Mouse (Mus musculus): ENCODE measurements around the gene Cab39l.
"Not testable (repeated sequence)": the region's sequence is repeated elsewhere in the genome, so short reads cannot be mapped to it uniquely, and the experiment has no call there.

The Cab39l gene

DNA sequence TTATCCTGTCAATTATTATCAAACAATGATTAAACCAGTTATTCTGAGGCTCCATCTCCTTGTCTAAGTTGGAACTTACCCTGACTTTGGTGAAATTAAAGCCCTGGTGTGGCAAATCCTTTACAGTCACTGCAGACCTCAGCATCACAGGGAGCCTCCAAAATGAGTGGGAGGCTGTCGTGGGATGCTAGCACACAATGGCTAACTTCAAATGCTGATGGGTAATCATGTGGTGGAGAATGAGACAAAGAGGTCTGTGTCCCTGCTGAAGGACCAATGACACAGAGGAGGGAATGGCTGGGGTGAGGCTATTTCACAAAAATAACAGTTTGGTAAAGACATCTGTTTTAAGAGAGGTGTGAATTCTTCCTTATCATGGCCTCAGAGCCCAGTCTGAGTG, 117.1 kb downstream of the Cab39l start:
- DNase-seq (ENCODE audit: low read depth, low spot score): no peak

DNA sequence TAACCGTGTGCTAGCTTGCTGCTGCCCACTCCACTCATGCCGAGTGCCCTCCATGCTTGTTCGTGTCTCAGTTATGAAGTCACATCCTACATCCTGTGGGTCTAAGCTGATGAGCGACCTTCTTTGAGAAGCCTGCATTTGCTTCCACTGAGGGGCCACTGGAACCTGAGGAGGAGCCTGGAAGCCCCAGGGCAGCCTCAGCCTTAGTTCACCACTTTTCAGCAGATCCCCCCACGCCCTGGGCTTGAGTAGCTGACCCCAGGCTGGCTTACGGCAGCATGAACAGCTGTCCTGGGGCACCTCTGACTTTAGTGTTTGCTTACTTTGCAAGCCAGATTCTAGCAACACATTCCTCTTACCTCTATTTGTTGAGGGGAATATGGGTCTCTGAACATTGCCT, 126.0 kb downstream of the Cab39l start:
- DNase-seq (ENCODE audit: low read depth, low spot score): no peak

- no peak for DNase-seq (ENCODE audit: low read depth, low spot score)
Measured at GRCm38 (mm10) chr14:59576385-59576784, 135.6 kb downstream of the Cab39l start.

GRCm38 (mm10) chr14:59590614-59591013, 149.8 kb downstream of the Cab39l start:
- no peak for DNase-seq (ENCODE audit: low read depth, low spot score)

- no peak for DNase-seq (ENCODE audit: low read depth, low spot score)
Measured at GRCm38 (mm10) chr14:59591901-59592300, 151.1 kb downstream of the Cab39l start.

DNA sequence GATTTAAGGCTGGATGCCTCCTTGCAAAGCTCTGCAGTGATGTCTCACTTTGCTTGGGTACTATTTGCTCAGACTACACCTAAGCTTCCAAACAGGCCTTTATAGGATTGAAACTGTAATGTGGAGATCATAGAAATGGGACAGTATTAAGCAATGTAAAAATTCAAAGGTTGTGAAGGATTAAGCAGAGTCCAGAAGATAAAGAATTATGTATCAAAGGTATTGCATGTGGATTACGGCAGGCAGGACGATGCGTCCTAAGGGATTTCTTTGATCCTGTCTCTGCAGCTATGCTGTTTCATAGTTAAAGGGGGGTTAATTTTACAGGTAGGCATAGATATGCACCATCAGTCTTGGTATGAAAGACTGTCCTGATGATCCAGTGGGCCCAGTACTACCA, 151.8 kb downstream of the Cab39l start:
- DNase-seq (ENCODE audit: low read depth, low spot score): no peak

- DNase-seq (ENCODE audit: low read depth, low spot score): no peak
Measured at GRCm38 (mm10) chr14:59594988-59595387, 154.2 kb downstream of the Cab39l start.

DNA sequence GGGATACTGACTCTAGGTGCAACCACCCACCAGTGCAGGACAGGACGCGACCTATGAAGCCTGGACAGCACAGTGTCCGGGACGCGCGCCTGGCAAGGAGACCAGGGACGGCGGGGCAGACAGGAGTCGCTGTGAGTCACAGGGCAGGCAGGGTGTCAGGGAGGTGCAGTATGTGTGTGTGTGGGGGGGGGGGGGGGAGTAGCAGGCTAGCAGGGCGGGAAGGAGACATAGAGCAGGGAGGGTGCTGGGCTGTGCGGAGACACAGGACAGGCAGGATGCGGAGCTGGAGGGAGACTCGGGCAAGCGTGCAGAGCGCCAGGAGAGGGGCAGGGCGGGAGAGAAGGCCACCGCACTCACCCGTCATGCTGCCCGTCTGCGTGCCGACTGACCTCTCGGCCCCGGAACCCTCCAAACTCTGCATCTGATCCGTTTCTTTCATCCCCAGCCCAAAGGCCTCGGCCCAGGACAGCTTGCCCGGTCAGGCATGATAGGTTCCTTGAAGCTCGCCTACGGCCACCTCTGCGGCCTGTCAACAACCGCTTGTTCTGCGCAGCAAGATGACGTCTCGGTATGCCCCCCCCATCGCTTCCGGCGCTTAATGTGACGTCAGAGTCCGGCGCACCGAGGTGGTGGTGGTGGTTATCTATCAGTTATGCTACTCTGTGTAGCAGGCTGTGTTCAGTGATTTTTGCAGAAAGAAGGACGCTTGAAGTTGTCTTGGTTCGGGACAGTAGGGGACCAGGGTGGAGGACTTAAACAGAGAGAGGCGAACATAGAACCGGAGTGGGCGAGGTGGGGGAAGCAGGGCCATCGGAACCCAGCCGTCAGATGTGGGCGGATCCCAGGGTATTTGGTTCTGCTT, 156.9 kb downstream of the Cab39l start, which contains the start of gene Cdadc1:
Gene Cdadc1, minus strand, starts transcription at position 562 of the 862 bp plus-strand sequence.
- DNase-seq (ENCODE audit: low read depth, low spot score): peak; percentile 86

- no peak for DNase-seq (ENCODE audit: low read depth, low spot score)
Measured at GRCm38 (mm10) chr14:59598260-59598627, 157.5 kb downstream of the Cab39l start.

GRCm38 (mm10) chr14:59604002-59604645, 163.4 kb downstream of the Cab39l start:
- DNase-seq (ENCODE audit: low read depth, low spot score): no peak

- DNase-seq (ENCODE audit: low read depth, low spot score): peak; percentile 57
Measured at GRCm38 (mm10) chr14:59605671-59606353, 165.0 kb downstream of the Cab39l start.

GRCm38 (mm10) chr14:59607021-59607420, 166.2 kb downstream of the Cab39l start:
- DNase-seq (ENCODE audit: low read depth, low spot score): no peak

DNA sequence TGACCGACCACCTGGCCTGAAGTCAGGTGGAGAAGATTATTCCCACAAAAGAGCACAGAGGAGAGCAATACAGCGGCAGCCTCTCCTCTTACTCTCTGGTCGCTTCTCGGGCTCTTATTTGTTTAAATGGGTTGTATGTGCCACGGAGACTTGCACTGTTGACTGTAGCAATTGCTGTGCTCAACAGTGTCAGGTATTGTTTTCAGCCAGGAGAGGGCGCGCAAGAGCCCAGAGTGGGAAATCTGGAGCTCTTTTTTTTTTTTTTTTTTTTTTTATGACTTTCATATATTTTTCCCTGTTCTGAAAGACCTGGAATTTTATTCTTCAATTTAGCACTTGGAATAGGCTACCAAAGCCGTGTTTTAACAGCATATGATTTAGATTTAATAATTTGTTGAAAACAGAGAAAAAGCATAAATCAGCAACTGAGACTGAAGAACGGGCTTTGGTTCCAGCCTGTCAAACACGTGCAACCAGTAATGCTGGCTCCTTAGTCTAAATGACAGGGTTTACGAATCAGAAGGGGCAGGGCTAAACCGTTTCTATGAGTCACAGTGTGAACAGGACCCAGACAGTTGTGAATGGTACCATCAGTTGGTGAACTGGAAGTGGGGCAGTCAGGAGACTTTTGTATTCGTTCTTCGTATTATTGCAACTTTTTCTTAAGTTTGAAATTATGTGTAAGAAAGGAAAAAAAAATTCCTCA, 172.3 kb downstream of the Cab39l start:
- peak; percentile 52 for DNase-seq (ENCODE audit: low read depth, low spot score)

- DNase-seq (ENCODE audit: low read depth, low spot score): not testable (repeated sequence)
Measured at GRCm38 (mm10) chr14:59614149-59614548, 173.4 kb downstream of the Cab39l start.

- no peak for DNase-seq (ENCODE audit: low read depth, low spot score)
Measured at GRCm38 (mm10) chr14:59616802-59617201, 176.0 kb downstream of the Cab39l start.

- DNase-seq (ENCODE audit: low read depth, low spot score): no peak
Measured at GRCm38 (mm10) chr14:59624326-59624885, 183.6 kb downstream of the Cab39l start.

DNA sequence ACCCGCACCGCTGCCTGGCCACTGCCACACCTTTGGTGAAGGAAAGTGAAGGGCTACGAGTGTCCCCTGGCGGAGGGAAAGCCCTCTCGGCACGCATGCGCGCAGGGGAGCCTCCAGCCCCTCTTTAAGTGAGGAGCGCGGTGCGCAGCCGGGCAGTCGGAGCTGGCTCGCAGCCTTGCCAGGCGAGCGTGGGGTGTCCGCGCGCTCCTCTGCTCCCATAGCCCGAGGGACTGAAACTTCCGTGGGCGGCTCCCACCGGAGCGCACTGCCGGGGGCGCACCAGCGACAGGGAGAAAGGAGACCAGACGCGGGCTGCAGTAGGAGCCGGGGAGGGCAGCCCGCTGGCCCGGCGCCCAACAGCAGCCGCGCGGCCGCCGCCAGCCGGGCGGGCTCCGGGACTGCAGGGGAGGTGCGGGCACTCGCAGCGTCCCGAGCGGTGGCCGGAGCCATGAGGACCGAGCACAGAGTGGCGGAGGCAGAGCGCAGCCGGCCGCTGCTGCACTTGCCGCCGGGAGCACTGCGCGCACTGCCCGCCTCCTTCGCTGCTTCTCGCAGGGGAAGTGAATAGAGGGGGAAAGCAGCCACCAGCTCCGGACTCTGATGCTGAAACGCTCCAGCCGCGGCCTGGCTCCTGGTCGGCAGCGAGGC, 184.5 kb downstream of the Cab39l start, which contains the start of gene Shisa2:
Gene Shisa2, plus strand, starts transcription at position 151 of the 648 bp plus-strand sequence.
- DNase-seq (ENCODE audit: low read depth, low spot score): peak; percentile 79

DNA sequence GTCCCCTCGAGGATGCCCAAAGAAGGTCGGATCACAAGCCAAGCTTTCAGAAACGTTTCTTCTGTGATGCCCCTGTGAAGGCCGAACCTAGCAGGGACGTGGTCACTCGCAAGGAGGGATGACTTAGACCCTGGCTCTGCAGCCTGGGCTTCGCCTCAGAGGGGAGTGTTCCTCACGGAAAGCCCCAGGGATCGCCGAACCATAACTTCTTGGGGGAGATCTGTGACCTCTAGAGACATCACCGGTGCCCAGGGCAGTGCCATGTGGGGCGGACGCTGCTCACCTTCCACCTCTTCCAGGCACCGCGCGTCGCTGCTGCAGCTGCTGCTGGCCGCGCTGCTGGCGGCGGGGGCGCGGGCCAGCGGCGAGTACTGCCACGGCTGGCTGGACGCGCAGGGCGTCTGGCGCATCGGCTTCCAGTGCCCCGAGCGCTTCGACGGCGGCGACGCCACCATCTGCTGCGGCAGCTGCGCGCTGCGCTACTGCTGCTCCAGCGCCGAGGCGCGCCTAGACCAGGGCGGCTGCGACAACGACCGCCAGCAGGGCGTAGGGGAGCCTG, 185.1 kb downstream of the Cab39l start:
- DNase-seq (ENCODE audit: low read depth, low spot score): no peak

DNA sequence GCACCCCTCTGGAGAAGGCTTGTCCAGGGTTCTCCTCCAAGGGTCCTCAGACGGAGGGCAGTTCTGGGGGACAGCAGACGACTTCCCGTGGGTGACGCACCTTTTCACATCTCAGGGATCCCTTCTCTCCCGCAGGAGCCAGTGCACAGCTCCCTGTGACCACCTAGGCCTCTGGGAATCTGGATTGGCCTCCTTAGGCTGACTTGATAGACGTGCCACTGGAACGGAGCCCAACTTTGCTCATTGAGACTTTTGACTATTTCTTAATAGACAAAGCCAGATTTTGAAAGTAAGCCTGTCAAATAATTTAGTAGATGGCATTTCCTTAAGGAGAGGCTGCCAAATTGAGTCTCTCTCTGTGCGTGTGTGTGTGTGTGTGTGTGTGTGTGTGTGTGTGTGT, 185.9 kb downstream of the Cab39l start:
- DNase-seq (ENCODE audit: low read depth, low spot score): no peak

GRCm38 (mm10) chr14:59627142-59627680, 186.4 kb downstream of the Cab39l start:
- no peak for DNase-seq (ENCODE audit: low read depth, low spot score)

All from embryo, embryonic 11.5 days (tissue).